Mouse (Mus musculus) midbrain, postnatal 0 days (tissue): ENCODE measurements around the gene Thap8. TPM values are rescaled to one million over a fixed set of nuclear protein-coding genes. Genes with fewer than 3 reads are reported as not detected.

ENCODE experiments used
- ATAC-seq: fragments of 200-750 bp; cut with Nextera tagmentation; 2 replicates; pipeline ENCODE4 v1.8.0; 2017; ENCODE audit warnings: moderate number of reproducible peaks, mild to moderate bottlenecking, moderate TSS enrichment, moderate library complexity; ENCODE audit not compliant: low FRiP score
- DNase-seq: peaks from one replicate; pipeline ENCODE4 v3.0.0-alpha.2; 2015; ENCODE audit warnings: low spot score
- H3K27ac ChIP-seq: fragments of 300-500 bp; sonication (generic); 2 replicates; pipeline ENCODE4 v1.5.1; 2014; ENCODE audit warnings: low read depth, mild to moderate bottlenecking, low read length, mixed read lengths
- H3K27me3 ChIP-seq: fragments of 300-500 bp; sonication (generic); 2 replicates; pipeline ENCODE4 v1.6.1; 2014; ENCODE audit warnings: low read length, control low read depth, mixed read lengths; ENCODE audit not compliant: insufficient read depth
- H3K36me3 ChIP-seq: fragments of 300-500 bp; sonication (generic); 2 replicates; pipeline ENCODE4 v1.6.1; 2014; ENCODE audit warnings: low read length, control low read depth, mixed read lengths; ENCODE audit not compliant: insufficient read depth
- H3K4me1 ChIP-seq: fragments of 300-500 bp; sonication (generic); 2 replicates; pipeline ENCODE4 v1.6.1; 2014; ENCODE audit warnings: mild to moderate bottlenecking, control low read depth, antibody characterized with exemption, low read length, mixed read lengths; ENCODE audit not compliant: insufficient read depth
- H3K4me2 ChIP-seq: fragments of 300-500 bp; sonication (generic); 2 replicates; pipeline ENCODE4 v1.6.1; 2014; ENCODE audit warnings: low read depth, mild to moderate bottlenecking, low read length, mixed read lengths; ENCODE audit not compliant: poor library complexity, severe bottlenecking
- H3K4me3 ChIP-seq: fragments of 300-500 bp; sonication (generic); 2 replicates; pipeline ENCODE4 v1.5.1; 2014; ENCODE audit warnings: low read depth, mild to moderate bottlenecking, low read length, moderate library complexity
- H3K9ac ChIP-seq: fragments of 300-500 bp; sonication (generic); replicated peaks from 2 replicates; pipeline ENCODE4 v1.6.1; 2014; ENCODE audit warnings: mild to moderate bottlenecking, low read length, moderate library complexity, mixed read lengths; ENCODE audit not compliant: poor library complexity, severe bottlenecking
- H3K9me3 ChIP-seq: fragments of 300-500 bp; sonication (generic); 2 replicates; pipeline ENCODE4 v1.6.1; 2016; ENCODE audit warnings: low read length, control low read depth
- CTCF ChIP-seq: IDR thresholded peaks from 2 replicates; pipeline ENCODE4 v1.5.1; 2016; ENCODE audit warnings: antibody characterized with exemption, mild to moderate bottlenecking
- WGBS: fragments of 180-500 bp; shearing (Covaris S2); extraction: QIAGEN DNeasy Blood & Tissue Kit; methylation state at CpG from one replicate; pipeline ENCODE4 v1.1.7; 2014; 5-methylcytosine and 5-hydroxymethylcytosine counted together
- polyA plus RNA-seq: library from polyadenylated mRNA; unstranded; fragments of >200 nt; fragmentation: Nextera tagmentation; extraction: Ambion mirVana; gene quantifications from 2 replicates; pipeline ENCODE4 v1.2.1, GENCODE M21; 2015
- total RNA-seq: library from RNA; depleted of rRNA; stranded (reverse); fragments of >200 nt; gene quantifications from 2 replicates; pipeline ENCODE4 v1.2.3, GENCODE M21; 2014

The Thap8 gene
- total and polyA plus RNA-seq, 2 experiments from 2014 or later = 0.57 to 0.71 TPM

- ATAC-seq (no peak), DNase-seq (no peak)
- no peak overlapping the region for H3K4me3 ChIP-seq
- H3K27ac ChIP-seq = no peak overlapping the region
- H3K9ac ChIP-seq = no peak overlapping the region
- no peaks in the 10 kb centered on the region for H3K36me3 ChIP-seq
- no peaks in the 10 kb centered on the region for H3K9me3 ChIP-seq
- H3K27me3 ChIP-seq = no peaks in the 10 kb centered on the region
- TF ChIP-seq CTCF = no peak
- no peak overlapping the region for H3K4me2 ChIP-seq
- 86% methylated on average over 5 of the region's 5 CpGs for WGBS
- no peaks in the 10 kb centered on the region for H3K4me1 ChIP-seq
Measured at GRCm38 (mm10) chr7:30324300-30324944, 44.5 kb downstream of the Thap8 start.

GRCm38 (mm10) chr7:30325364-30325763, 45.5 kb downstream of the Thap8 start:
- H3K9me3 ChIP-seq = no peaks in the 10 kb centered on the region
- no peaks in the 10 kb centered on the region for H3K27me3 ChIP-seq
- WGBS = 59% methylated on average over 2 of the region's 2 CpGs
- no peak overlapping the region for H3K9ac ChIP-seq
- H3K4me2 ChIP-seq = no peak overlapping the region
- no peaks in the 10 kb centered on the region for H3K36me3 ChIP-seq
- peak; percentile 74 for TF ChIP-seq CTCF
- no peak overlapping the region for H3K4me3 ChIP-seq
- ATAC-seq (no peak), DNase-seq (no peak)
- no peaks in the 10 kb centered on the region for H3K4me1 ChIP-seq
- no peak overlapping the region for H3K27ac ChIP-seq

- no peak overlapping the region for H3K9ac ChIP-seq
- TF ChIP-seq CTCF = no peak
- no peak overlapping the region for H3K27ac ChIP-seq
- DNase-seq (no peak), ATAC-seq (no peak)
- no peaks in the 10 kb centered on the region for H3K27me3 ChIP-seq
- H3K4me1 ChIP-seq = no peaks in the 10 kb centered on the region
- no peak overlapping the region for H3K4me3 ChIP-seq
- no peak overlapping the region for H3K4me2 ChIP-seq
- no peaks in the 10 kb centered on the region for H3K9me3 ChIP-seq
- H3K36me3 ChIP-seq = no peaks in the 10 kb centered on the region
Measured at GRCm38 (mm10) chr7:30326427-30326826, 46.5 kb downstream of the Thap8 start.

GRCm38 (mm10) chr7:30327140-30327539, 47.2 kb downstream of the Thap8 start:
- ATAC-seq = no peak
- Histone ChIP-seq H3K4me2 (no peak overlapping the region), H3K27me3 (no peaks in the 10 kb centered on the region), H3K9me3 (no peaks in the 10 kb centered on the region), H3K36me3 (no peaks in the 10 kb centered on the region), H3K4me3 (no peak overlapping the region), H3K4me1 (no peaks in the 10 kb centered on the region), H3K27ac (no peak overlapping the region), H3K9ac (no peak overlapping the region)
- WGBS = 59% methylated on average over 15 of the region's 15 CpGs
- peak; percentile 77 for DNase-seq
- TF ChIP-seq CTCF = no peak

GRCm38 (mm10) chr7:30328379-30328778, 48.5 kb downstream of the Thap8 start:
- H3K9ac ChIP-seq = no peak overlapping the region
- H3K27me3 ChIP-seq = no peaks in the 10 kb centered on the region
- no peak overlapping the region for H3K4me3 ChIP-seq
- TF ChIP-seq CTCF = no peak
- no peak for DNase-seq
- H3K4me2 ChIP-seq = no peak overlapping the region
- H3K4me1 ChIP-seq = no peaks in the 10 kb centered on the region
- no peak overlapping the region for H3K27ac ChIP-seq
- 57% methylated on average over 10 of the region's 10 CpGs for WGBS
- no peaks in the 10 kb centered on the region for H3K9me3 ChIP-seq
- no peak for ATAC-seq
- H3K36me3 ChIP-seq = no peaks in the 10 kb centered on the region

GRCm38 (mm10) chr7:30331887-30332286, 52.0 kb downstream of the Thap8 start:
- Histone ChIP-seq H3K27ac (no peak overlapping the region; the same call in 1 of the 2 replicates), H3K9me3 (no peaks in the 10 kb centered on the region), H3K4me1 (no peaks in the 10 kb centered on the region), H3K9ac (no peak overlapping the region), H3K4me2 (peak overlapping the region; percentile 46), H3K4me3 (peak overlapping the region; percentile 21; the same call in 1 of the 2 replicates), H3K36me3 (no peaks in the 10 kb centered on the region), H3K27me3 (no peaks in the 10 kb centered on the region)
- DNase-seq = peak; percentile 98
- TF ChIP-seq CTCF = peak; percentile 99
- 3% methylated on average over 13 of the region's 13 CpGs for WGBS
- ATAC-seq = peak; percentile 93
